Mouse (Mus musculus): ENCODE measurements at regions not wholly inside any gene's neighbourhood (a gene's known extent, or its start where the extent isn't known, plus 50 kb on each side); places are given as distances from the start of the nearest gene placed in this dataset.

DNA sequence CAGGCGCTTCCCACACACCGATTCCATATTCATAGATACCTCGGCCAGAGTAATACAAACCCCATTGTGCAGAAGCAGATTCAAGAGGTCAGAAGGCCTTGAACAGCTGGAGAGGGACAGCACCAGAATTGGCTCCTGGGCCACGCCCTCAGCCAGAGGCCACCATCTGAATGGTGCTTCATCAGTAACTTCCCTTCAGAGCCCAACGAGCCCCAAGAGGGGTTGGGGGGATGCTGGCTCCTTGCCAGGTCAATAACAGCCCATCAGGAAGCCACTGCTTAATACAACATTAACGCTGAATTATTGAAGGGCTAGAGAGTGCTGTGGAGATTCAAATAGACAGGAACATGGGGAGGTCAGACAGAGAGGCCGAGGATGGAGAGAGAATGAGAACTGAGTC, 203.0 kb downstream of the Rplp1 start:
- no peak for DNase-seq (ENCODE audit: low spot score in 2 of 2)

DNA sequence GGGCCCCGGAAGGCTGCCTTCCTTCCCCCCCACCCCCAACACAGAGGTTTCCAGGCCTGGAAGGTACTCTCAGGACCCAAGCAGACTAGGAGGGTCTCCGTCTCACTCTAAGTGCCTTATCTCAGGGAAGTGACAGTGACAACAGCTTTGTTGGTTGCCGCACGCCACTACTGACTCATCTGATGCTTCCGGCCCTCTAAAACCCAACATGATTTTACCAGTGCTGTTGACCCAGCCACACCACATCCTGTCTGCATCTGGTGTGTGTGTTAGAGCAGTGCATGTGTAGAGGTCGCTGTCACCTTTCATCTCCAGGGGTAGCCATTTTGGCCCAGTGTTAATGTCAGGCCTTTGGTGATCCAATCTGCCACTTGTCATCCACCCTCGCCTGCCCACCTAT, 206.5 kb downstream of the Rplp1 start:
- no peak for DNase-seq (ENCODE audit: low spot score in 2 of 2)

DNA sequence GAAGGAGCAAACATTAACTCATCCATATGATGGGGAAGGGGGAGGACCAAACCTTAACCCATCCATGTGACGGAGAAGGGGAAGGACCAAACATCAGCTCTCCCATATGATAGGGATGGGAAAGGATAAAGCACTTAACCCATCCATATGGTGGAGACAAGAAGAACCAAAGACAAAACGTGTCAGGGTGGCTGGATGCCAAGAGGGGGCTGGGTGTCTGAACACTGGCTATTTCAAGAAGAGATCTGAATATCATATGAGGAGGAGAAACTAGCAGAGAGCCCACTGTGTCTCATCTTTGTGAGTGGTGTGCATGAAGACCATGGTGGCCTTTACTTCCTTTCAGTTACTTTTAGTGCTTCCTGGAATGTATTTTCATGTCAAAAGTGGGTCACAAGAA, 207.0 kb downstream of the Rplp1 start:
- DNase-seq (ENCODE audit: low spot score in 2 of 2) = no peak

DNA sequence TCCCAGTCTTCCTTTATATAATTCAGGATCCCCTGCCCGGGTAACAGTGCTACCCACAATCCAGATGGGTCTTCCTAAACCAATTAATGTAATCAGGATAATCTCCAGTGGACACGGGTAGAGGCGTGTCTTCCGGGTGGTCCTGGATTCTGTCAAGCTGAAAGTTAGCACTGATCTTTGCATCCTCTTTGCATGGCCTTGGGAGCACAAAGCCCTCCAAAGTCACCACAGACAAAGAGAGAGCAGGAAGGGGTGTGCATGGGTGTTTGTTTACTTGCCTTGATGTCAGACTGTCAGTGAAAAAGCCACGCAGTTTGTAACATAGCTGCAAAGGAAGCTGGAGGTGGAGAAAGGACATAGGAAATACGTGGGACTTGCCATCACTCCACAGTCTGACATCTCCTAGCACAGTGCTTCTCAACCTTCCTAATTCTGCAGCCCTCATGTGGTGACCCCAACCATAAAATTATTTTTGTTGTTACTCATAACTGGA, 208.0 kb downstream of the Rplp1 start:
- no peak for DNase-seq (ENCODE audit: low spot score in 2 of 2)

DNA sequence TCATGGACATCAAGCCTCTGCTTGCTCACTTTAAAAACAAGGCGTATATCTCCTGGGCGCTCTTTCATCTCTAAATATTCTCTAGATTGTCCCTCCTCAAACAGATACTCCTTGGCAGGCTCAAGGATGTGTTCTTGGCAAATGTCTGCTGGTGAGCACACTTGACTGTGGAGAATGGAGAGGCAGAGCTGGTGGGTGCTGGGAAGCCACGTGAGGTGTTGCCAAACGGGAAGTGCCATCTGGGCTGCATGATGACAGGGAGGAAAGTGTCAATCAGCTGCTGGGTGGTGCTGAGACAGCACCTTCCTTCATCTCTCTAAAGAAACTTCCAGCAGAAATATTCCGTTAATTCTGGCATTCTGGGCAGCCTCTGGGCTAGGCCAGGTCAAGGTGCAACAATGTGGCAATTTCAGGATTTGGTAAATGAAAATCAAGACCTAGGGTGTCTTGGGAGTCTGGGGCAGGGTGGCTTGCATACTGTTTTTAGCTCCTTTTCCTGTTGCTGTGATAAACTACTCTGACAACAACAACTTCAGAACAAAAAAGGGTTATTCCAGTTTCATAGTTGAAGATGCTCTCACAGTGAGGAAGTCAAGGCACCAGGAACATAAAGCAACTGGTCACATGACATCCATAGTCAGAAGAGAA, 208.6 kb downstream of the Rplp1 start:
- DNase-seq (ENCODE audit: low spot score in 2 of 2) = no peak

DNA sequence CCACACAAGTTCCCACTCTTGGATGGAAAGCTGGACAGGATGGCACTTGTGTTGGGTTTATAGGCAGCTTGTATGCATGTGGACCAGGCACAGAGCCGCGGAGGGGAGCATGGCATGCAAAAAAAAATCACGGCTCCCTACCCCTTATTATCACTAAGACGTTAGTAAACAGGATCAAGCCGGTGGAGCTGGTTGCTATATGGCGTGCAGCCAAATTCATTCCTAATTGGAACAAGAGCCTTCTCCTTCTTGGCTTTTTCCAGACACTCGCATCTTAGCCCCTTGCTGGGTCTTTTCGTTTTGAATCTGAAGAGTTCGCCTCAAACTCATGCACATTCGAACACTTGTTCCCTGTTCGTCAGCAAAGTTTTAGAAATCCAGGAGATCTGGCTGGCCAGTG, 211.0 kb downstream of the Rplp1 start:
- no peak for DNase-seq (ENCODE audit: low spot score in 2 of 2)

DNA sequence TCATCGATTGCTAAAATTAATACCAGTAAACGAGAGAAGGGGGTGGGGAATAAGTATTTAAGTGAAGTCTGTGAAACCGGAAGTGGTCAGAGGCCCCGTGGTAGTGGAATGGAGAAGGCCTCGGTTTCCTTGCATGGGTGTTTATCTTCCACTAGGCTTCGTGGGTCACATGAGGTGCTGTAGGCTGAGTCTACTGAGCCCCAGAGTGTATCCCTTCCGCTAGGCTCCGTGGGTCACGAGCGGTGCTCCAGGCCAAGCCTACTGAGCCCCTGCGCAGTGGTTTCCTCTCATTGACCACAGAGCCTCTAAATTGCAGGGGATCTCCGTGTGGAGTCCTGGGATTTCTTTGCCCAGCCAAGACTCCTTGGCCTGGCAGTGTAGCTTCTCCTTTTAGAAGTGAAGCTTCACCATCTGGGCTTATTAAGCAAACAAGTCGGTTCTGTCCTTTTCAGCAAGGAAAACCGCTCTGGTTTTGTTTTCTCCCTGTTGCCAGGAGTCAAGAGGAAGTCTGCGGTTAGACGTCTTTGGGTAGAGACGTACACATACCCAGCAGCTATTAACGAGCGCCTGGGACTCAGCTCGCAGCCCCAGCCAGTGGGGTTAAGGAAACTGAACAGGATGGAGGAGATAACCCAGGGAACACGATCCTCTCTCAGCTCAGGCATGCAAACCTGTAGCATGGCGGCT, 211.9 kb downstream of the Rplp1 start:
- DNase-seq (ENCODE audit: low spot score in 2 of 2) = no peak

DNA sequence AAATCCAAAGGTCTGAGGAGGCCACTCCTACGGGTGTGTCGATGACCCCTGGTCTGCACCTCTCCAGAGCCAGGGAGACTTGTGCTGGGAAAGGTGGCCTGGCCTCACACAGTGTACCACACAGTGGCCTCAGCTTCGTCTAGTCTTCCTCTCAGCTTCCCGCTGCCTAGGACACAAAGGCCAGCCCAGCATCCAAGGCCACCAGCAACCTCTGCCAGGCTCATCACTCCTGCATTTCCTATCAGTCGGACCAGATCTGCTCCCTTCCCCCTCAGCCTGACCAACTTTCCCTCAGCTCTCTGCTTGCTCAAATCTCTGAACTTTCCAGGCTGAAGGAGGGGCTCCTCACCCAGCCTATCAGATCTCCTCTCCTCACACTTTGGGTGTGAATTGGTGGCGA, 213.8 kb downstream of the Rplp1 start:
- DNase-seq (ENCODE audit: low spot score in 2 of 2) = no peak

DNA sequence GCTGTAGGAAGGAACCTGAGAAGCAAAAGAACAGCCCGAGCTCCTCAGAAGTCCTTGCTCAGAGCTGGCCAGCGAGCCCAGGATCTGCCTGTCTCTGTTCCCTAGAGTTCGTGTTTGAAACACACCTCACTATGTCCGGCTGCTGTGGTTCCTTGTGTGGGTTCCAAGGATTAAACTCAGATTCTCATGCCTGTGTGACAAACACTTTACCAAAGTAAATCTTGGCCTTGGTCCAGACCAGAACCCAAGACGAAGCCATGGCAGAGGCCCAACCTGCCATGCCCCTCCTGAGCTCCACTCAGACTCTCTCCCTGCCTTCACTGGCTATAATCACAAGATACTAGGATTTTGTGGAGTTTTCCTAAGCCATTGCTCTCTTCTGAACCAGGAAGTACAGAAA, 214.7 kb downstream of the Rplp1 start:
- no peak for DNase-seq (ENCODE audit: low spot score in 2 of 2)

DNA sequence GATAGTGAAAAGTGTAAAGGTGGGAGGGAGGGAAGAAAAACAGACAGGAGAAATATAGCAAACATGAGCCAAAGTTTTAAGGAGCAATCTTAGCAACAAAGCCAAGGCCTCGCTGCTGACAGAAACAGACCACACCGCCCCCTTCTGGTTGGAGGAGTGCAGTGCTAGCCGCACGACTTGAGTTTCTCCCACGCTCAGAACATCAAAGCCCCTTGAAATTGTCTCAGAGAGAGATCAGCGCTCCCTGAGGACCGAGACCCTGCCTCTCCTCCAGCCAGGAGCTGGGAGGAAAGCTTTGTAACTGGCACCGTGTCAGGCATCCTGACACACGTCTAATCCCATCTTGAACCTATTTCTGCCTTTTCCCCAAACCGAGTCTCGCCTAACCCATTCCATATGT, 216.4 kb downstream of the Rplp1 start:
- DNase-seq (ENCODE audit: low spot score in 2 of 2) = peak; percentile 35 to 51

DNA sequence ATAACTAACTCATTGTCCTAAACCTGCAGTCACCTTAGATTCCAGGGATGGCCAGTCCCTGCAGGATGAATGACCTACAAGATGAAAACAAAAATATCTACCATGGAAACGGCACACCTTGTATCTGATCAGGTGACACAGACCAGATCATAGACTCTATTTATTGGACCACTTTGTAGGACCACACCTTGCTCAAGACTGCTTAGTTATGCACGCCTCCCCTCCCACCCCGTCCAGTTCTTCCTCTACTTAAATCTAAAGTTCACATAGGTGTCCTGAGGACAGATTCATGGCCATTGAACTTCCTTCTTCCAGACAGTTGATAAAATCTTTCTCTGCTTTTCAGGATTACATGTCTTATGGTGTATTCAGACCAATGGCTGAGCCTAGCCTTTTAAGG, 217.5 kb downstream of the Rplp1 start:
- DNase-seq (ENCODE audit: low spot score in 2 of 2) = no peak

DNA sequence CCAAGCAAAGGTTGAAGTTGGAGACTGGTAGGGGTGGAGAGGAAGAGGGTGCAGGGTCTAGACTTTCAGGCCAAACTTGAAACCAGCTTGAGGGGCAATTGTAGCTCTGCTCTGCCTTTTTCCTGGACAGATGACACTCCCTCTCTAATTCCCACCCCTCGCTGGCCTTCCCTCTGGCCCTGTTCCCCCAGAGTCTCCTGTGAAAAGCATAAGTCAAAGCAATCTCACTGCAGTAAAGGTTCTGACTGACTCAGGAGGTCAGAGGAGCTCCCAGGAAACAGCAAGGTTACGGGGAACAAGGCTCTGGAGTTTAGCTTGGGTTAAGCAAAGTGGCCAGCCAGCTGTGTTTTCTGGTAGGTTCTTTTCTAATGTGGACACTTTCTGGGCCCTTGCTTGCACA, 218.5 kb downstream of the Rplp1 start:
- no peak for DNase-seq (ENCODE audit: low spot score in 2 of 2)

DNA sequence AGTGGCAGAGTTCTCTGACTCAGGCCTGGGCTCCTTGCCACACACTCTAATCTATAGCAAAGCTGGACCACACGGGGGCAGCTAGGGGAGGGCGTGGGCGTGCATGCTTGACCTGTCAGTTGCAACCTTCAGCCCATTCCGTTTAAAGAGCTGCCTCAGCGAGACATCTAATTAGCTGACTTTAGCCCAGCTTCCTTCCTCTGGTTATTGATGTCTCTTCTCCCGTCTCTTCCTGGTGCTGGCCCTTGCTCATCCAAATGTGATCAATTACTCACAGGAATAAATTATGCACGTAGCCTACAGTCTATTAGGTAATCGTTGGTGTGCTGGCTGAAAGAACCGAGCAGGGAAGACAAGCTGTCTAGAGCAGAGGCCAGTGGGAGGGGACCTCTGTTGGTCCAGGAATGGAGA, 219.0 kb downstream of the Rplp1 start:
- no peak for DNase-seq (ENCODE audit: low spot score in 2 of 2)

DNA sequence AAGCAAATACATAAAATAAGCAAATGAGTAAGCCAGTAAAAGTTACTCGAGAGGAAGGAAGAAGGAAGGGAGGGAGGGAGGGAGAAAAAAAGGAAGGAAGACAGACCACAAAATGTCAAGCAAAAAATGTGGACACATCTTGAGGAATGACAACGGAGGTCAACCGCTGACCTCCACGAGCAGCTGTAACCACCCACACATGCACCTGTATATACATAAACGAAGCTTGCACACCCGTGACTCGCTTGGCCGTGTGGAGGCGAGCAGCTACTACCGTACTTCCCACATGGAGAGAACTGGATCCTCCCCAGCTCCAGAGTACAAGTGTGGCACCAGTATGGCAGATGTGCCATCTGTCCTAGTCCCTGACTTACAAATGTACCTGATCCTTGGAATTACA, 220.1 kb downstream of the Rplp1 start:
- no peak for DNase-seq (ENCODE audit: low spot score in 2 of 2)

DNA sequence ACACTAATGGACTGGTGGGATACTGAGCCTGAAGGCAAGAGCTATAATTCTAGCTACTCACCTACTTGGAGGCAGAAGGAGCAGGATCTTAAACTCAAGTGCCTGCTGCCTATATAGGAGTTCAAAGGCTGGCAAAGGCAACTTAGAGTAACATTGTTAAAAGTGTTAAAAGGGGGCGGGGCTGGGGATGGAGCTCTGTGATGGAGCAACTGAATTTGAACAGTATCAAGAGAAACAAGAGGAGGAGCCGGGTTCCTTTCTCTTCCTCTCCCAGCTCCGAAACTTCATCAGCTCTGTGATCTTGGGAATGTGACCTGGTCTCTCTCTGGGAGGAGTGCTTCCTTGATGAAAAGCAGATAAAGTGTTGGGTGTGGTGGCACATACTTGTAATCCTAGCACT, 223.6 kb downstream of the Rplp1 start:
- no peak for DNase-seq (ENCODE audit: low spot score in 2 of 2)

DNA sequence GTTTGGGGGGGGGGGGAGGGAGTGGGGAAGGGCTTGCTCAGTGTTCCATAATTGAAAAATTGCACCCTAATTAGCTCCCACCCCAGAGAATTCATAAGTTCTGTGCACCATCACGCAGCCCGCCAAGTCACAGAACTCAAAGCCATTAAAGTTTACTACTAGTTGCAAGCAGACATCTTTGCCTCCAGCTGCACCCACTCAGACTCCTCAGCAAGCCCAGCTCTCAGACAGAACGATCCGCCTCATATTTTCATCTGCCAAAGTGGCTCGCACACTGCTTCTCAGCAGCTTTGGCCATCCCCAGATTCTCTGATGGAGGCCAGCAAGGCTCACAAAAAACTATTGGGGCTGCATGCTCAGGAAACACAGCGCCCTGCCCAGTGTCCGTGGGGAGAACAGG, 224.4 kb downstream of the Rplp1 start:
- no peak for DNase-seq (ENCODE audit: low spot score in 2 of 2)

DNA sequence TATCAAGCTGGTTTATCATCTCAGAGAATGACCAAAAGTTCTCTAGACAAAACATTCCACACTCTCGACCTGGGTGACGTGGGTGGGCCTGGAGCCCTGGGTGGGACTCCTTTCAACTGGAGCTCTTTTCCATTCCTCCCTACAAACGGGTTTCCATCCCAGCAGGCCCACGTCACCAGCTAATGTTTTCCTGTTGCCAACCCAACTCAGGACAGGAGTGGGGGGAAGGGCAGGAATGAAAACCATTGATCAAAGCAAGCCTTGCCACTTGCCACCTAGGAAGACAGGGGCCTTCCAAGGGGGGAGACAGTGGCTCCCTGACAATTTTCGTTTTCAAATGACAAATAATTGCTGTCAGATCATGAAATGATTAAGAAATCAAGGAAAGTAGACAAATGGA, 224.8 kb downstream of the Rplp1 start:
- DNase-seq (ENCODE audit: low spot score in 2 of 2) = no peak

DNA sequence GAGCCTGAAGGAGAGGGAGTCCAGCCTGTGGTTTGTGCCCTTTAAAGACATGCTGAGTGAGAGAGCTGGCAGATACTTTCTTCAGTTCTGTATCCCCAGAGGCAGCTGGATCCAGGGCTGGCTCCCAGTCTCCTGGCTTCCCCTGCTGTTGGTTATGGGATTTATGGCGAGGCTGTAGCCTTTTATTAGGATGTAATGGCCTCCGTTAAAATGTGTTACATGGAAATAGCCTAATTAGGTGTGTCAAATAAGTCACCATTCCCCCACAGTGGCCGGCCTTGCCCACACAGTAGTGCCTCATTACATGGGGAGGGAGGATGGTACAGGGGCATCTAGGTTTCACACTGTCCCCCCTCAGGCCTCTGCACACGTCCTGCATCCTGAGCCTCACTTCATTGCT, 230.8 kb downstream of the Rplp1 start:
- no peak for DNase-seq (ENCODE audit: low spot score in 2 of 2)

DNA sequence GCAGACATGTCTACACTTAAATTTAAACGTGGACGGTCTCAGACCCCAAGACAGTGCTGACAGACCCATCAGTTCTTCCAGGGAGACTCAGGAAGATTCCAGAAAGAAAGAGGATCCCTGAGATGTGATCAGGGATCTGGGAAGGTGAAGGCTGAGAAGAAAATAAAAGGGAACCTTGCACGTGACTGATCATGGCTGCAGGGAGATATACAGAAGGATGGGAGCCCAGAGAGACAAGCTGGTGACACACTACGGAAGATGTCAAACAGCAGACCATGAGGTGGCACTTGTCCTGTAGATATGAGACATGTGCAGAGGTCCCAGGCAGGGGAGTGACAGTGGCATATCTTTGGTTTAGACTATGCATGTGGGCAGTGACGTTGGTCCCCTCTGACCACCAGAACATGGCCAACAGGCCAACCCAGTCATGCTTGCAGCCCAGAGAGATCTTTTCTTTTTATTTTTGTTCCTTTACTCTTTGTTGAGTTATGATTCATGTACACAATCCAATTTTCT, 231.5 kb downstream of the Rplp1 start:
- DNase-seq (ENCODE audit: low spot score in 2 of 2) = no peak

DNA sequence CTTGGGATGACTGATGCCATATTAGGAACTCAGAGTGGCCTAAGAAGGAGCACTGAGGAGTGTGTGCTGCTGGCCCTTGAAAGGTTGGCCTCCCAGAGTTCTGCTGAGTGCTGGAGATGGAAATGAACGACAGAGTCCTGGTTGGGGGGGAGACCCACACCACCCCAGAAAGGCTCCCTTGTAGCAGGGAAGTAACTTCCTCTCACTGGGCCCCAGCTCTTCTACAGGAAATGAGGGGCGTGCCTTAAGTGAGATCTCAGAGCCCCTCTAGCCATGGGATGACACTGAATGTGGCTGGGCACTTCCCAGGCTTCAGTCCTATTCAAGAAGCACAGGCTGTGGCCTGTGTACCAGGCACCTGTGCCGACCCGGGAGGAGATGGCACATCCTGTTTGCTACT, 232.0 kb downstream of the Rplp1 start:
- no peak for DNase-seq (ENCODE audit: low spot score in 2 of 2)

DNA sequence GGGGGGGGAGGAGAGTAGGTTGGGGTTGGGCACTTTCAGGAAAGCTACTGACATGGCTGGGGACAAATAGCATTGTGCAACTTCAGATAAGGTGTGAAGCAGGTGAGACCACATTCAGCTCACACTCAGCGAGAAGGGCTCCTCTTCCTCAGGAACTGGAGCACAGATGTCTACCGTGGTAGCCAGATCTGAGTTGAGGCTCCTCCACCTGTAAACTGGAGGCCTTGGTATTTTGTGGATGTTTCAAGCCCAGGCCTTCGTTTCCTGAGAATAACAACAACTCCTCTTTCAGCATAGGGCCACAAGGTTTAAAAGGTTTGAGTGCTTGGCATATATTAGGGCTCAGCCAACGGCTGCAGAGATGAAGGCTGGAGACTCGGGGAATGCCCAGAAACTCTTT, 232.9 kb downstream of the Rplp1 start:
- no peak for DNase-seq (ENCODE audit: low spot score in 2 of 2)

DNA sequence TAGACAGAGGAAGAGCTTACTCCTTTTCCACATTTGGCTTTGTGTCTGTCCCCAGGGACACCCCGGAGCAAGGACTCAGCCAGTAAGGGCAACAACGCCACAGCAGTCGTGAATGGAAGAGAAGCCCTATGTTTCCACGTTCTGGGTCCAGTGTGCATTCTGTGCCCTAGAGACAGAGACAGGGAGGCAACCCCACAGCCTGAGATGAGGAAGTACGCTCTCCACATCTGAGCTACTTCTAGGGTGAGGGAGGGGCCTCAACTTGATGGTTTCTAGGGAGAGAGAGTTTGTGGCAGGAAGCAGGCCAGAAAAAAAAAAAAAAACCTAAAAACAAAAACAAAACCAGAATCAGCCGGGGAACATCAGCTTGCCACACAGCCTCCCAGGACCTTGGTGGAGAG, 233.4 kb downstream of the Rplp1 start:
- no peak for DNase-seq (ENCODE audit: low spot score in 2 of 2)

DNA sequence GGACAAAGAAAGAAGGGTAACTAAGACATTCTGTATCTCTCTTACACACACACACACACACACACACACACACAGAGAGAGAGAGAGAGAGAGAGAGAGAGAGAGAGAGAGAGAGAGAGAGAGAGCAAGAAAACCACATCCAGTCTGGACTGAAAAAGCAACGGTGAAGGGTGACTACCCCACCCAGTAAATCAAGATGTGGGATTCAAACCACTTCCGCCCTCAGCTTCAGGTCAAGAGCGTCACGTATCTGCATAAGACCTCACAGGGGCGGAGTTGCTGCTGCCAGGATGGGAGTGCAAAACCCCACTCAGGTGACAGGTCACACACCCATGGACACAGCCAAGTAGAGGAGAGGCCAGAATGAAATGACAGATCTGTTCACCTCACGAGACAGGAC, 234.7 kb downstream of the Rplp1 start:
- DNase-seq (ENCODE audit: low spot score in 2 of 2) = no peak

Data from gastrocnemius, adult 8-10 months (tissue).